Mouse (Mus musculus): ENCODE results near the gene Endov. TPM values are rescaled to one million over a fixed set of nuclear protein-coding genes. Genes with fewer than 3 reads are reported as not detected.

The Endov gene
- polyA plus RNA-seq, 1 experiment from 2014 or later: 16.3 TPM

- Histone ChIP-seq H3K4me1 (replicated peaks; ENCODE audit: insufficient read depth, low read length) (0 out of 2 replicates have a peak, but pooled peaks cover 5% of the 10 kb centered on the region), H3K4me2 (ENCODE audit: low read length) (no peak overlapping the region), H3K9ac (ENCODE audit: low read depth, low read length) (no peak overlapping the region), H3K4me3 (replicated peaks; ENCODE audit: low read depth, low read length) (no peak overlapping the region), H3K27ac (no peak overlapping the region), H3K9me3 (replicated peaks; ENCODE audit: low read length) (no peaks in the 10 kb centered on the region), H3K27me3 (ENCODE audit: insufficient read depth, low read length) (no peaks in the 10 kb centered on the region), H3K36me3 (ENCODE audit: insufficient read depth, low read length) (0 out of 2 replicates have a peak, but pooled peaks cover 3% of the 10 kb centered on the region)
- DNase-seq (ENCODE audit: low spot score) (no peak), ATAC-seq (replicated peaks; ENCODE audit: low FRiP score, low read depth) (no peak)
- WGBS: 95% methylated on average over 6 of the region's 6 CpGs
- TF ChIP-seq CTCF (IDR thresholded peaks at IDR 0.05; ENCODE audit: low read depth): no peak
Observed at GRCm38 (mm10) chr11:119492830-119493229, 1.7 kb downstream of the Endov start.

GRCm38 (mm10) chr11:119493516-119493915 is 2.4 kb downstream of the Endov start:
- Histone ChIP-seq H3K4me2 (ENCODE audit: low read length) (no peak overlapping the region), H3K36me3 (ENCODE audit: insufficient read depth, low read length) (0 out of 2 replicates have a peak, but pooled peaks cover 3% of the 10 kb centered on the region), H3K9ac (ENCODE audit: low read depth, low read length) (no peak overlapping the region), H3K27me3 (ENCODE audit: insufficient read depth, low read length) (no peaks in the 10 kb centered on the region), H3K4me3 (replicated peaks; ENCODE audit: low read depth, low read length) (no peak overlapping the region), H3K9me3 (replicated peaks; ENCODE audit: low read length) (no peaks in the 10 kb centered on the region), H3K4me1 (replicated peaks; ENCODE audit: insufficient read depth, low read length) (0 out of 2 replicates have a peak, but pooled peaks cover 5% of the 10 kb centered on the region), H3K27ac (no peak overlapping the region)
- 78% methylated on average over 4 of the region's 4 CpGs for WGBS
- ATAC-seq (replicated peaks; ENCODE audit: low FRiP score, low read depth) (no peak), DNase-seq (ENCODE audit: low spot score) (no peak)
- TF ChIP-seq CTCF (IDR thresholded peaks at IDR 0.05; ENCODE audit: low read depth): no peak

- Histone ChIP-seq H3K27me3 (ENCODE audit: insufficient read depth, low read length) (no peaks in the 10 kb centered on the region), H3K4me1 (replicated peaks; ENCODE audit: insufficient read depth, low read length) (0 out of 2 replicates have a peak, but pooled peaks cover 5% of the 10 kb centered on the region), H3K4me3 (replicated peaks; ENCODE audit: low read depth, low read length) (no peak overlapping the region), H3K4me2 (ENCODE audit: low read length) (no peak overlapping the region), H3K9me3 (replicated peaks; ENCODE audit: low read length) (no peaks in the 10 kb centered on the region), H3K9ac (ENCODE audit: low read depth, low read length) (no peak overlapping the region), H3K36me3 (ENCODE audit: insufficient read depth, low read length) (peaks cover 19% of the 10 kb centered on the region; the same call in 1 of the 2 replicates), H3K27ac (no peak overlapping the region)
- WGBS: 88% methylated on average over 5 of the region's 5 CpGs
- no peak for TF ChIP-seq CTCF (IDR thresholded peaks at IDR 0.05; ENCODE audit: low read depth)
- no peak for ATAC-seq (replicated peaks; ENCODE audit: low FRiP score, low read depth)
- DNase-seq (ENCODE audit: low spot score): no peak
Observed at GRCm38 (mm10) chr11:119496147-119496546, 5.0 kb downstream of the Endov start.

- 71% methylated on average over 4 of the region's 4 CpGs for WGBS
- H3K36me3 ChIP-seq (ENCODE audit: insufficient read depth, low read length): peaks cover 32% of the 10 kb centered on the region; the same call in 1 of the 2 replicates
Observed at GRCm38 (mm10) chr11:119497451-119497850, 6.3 kb downstream of the Endov start.

GRCm38 (mm10) chr11:119499297-119499696 is 8.2 kb downstream of the Endov start:
- no peak for DNase-seq (ENCODE audit: low spot score)

More at GRCm38 (mm10) chr11:119497451-119497850, 6.3 kb downstream of the Endov start:
- no peak overlapping the region for H3K4me2 ChIP-seq (ENCODE audit: low read length)
- H3K4me1 ChIP-seq (replicated peaks; ENCODE audit: insufficient read depth, low read length): no peaks in the 10 kb centered on the region
- H3K9me3 ChIP-seq (replicated peaks; ENCODE audit: low read length): no peaks in the 10 kb centered on the region
- H3K27ac ChIP-seq: no peak overlapping the region
- ATAC-seq (replicated peaks; ENCODE audit: low FRiP score, low read depth) (no peak), DNase-seq (ENCODE audit: low spot score) (no peak)
- TF ChIP-seq CTCF (IDR thresholded peaks at IDR 0.05; ENCODE audit: low read depth): no peak
- H3K4me3 ChIP-seq (replicated peaks; ENCODE audit: low read depth, low read length): no peak overlapping the region
- H3K27me3 ChIP-seq (ENCODE audit: insufficient read depth, low read length): no peaks in the 10 kb centered on the region
- no peak overlapping the region for H3K9ac ChIP-seq (ENCODE audit: low read depth, low read length)

GRCm38 (mm10) chr11:119500011-119500410 is 8.9 kb downstream of the Endov start:
- DNase-seq (ENCODE audit: low spot score) (no peak), ATAC-seq (replicated peaks; ENCODE audit: low FRiP score, low read depth) (no peak)
- no peak for TF ChIP-seq CTCF (IDR thresholded peaks at IDR 0.05; ENCODE audit: low read depth)
- H3K4me1 ChIP-seq (replicated peaks; ENCODE audit: insufficient read depth, low read length): no peaks in the 10 kb centered on the region
- peaks cover 53% of the 10 kb centered on the region; the same call in 1 of the 2 replicates for H3K36me3 ChIP-seq (ENCODE audit: insufficient read depth, low read length)
- H3K27ac ChIP-seq: no peak overlapping the region
- no peak overlapping the region for H3K9ac ChIP-seq (ENCODE audit: low read depth, low read length)
- no peak overlapping the region for H3K4me2 ChIP-seq (ENCODE audit: low read length)
- 74% methylated on average over 2 of the region's 2 CpGs for WGBS
- no peaks in the 10 kb centered on the region for H3K27me3 ChIP-seq (ENCODE audit: insufficient read depth, low read length)
- H3K9me3 ChIP-seq (replicated peaks; ENCODE audit: low read length): no peaks in the 10 kb centered on the region
- no peak overlapping the region for H3K4me3 ChIP-seq (replicated peaks; ENCODE audit: low read depth, low read length)

More at GRCm38 (mm10) chr11:119499297-119499696, 8.2 kb downstream of the Endov start:
- Histone ChIP-seq H3K36me3 (ENCODE audit: insufficient read depth, low read length) (peaks cover 46% of the 10 kb centered on the region; the same call in 1 of the 2 replicates), H3K27me3 (ENCODE audit: insufficient read depth, low read length) (no peaks in the 10 kb centered on the region), H3K27ac (no peak overlapping the region), H3K4me2 (ENCODE audit: low read length) (no peak overlapping the region), H3K4me3 (replicated peaks; ENCODE audit: low read depth, low read length) (no peak overlapping the region), H3K9me3 (replicated peaks; ENCODE audit: low read length) (no peaks in the 10 kb centered on the region), H3K4me1 (replicated peaks; ENCODE audit: insufficient read depth, low read length) (no peaks in the 10 kb centered on the region), H3K9ac (ENCODE audit: low read depth, low read length) (no peak overlapping the region)
- 94% methylated on average over 4 of the region's 4 CpGs for WGBS
- ATAC-seq (replicated peaks; ENCODE audit: low FRiP score, low read depth): no peak
- no peak for TF ChIP-seq CTCF (IDR thresholded peaks at IDR 0.05; ENCODE audit: low read depth)

- DNase-seq (ENCODE audit: low spot score) (peak; percentile 69), ATAC-seq (replicated peaks; ENCODE audit: low FRiP score, low read depth) (peak; percentile 59; the same call in 1 of the 2 replicates)
- Histone ChIP-seq H3K9me3 (replicated peaks; ENCODE audit: low read length) (no peaks in the 10 kb centered on the region), H3K4me2 (ENCODE audit: low read length) (no peak overlapping the region), H3K4me1 (replicated peaks; ENCODE audit: insufficient read depth, low read length) (no peaks in the 10 kb centered on the region), H3K36me3 (ENCODE audit: insufficient read depth, low read length) (peaks cover 69% of the 10 kb centered on the region; the same call in 1 of the 2 replicates), H3K4me3 (replicated peaks; ENCODE audit: low read depth, low read length) (no peak overlapping the region), H3K27me3 (ENCODE audit: insufficient read depth, low read length) (no peaks in the 10 kb centered on the region), H3K27ac (no peak overlapping the region), H3K9ac (ENCODE audit: low read depth, low read length) (no peak overlapping the region)
- TF ChIP-seq CTCF (IDR thresholded peaks at IDR 0.05; ENCODE audit: low read depth): peak; percentile 96
Observed at GRCm38 (mm10) chr11:119503675-119504074, 12.5 kb downstream of the Endov start.
